Mouse (Mus musculus): ENCODE data around the gene Gga1.

Gene Gga1

DNA sequence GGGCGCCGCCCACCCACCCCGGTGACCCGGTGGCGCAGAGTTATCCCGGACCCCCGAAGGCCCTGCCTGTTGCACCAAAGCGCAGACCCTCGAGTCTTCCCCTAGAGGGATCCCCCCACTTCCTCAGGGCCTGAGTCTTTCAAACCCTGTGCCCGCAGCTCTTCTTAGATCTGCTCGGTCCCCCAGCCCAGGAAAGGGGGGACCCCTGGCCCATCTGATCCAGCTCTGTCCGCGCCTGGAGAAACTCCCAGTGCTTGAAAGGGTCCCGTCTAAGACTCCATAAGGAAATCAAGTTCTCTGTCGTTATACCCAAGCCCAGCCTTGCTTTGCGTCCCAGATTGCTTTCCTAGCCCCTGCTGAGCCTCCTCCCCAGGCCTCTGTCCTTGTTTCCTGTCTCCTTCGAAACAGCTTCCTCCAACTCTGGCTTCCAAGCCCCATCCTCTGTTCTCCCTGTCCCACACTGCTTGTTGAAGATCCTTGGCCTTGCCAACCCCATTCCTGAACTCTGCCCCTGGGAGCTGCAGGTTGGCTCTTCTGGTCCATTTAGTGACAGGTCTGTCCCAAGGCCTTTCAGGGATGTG is 910 bp downstream of the Gga1 start:
- DNase-seq = no peak

- DNase-seq = peak in 1 of 2 experiments; percentile 40
Observed at GRCm38 (mm10) chr15:78878792-78879516, 2.0 kb downstream of the Gga1 start.

- DNase-seq = no peak
Observed at GRCm38 (mm10) chr15:78880432-78880831, 3.4 kb downstream of the Gga1 start.

DNA sequence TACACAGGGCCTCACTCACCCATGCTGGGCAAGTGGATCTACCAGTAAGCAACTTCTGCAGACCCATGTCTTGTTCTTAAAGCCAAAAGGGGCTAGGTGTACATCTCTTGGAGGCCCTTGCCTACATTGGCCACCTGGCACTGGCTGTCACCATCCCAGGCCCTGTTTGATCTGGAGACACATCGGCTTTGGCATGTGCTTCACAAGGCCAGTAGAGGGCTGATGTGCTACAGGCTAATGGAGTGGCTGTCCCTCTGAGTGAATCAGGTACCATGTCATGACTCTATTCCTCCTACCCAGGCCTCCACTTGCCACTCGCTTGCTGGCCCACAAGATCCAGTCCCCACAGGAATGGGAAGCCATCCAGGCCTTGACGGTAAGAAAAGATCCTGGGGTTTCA is 4.8 kb downstream of the Gga1 start:
- DNase-seq = no peak

GRCm38 (mm10) chr15:78889401-78889853 is 12.4 kb downstream of the Gga1 start:
- DNase-seq = no peak

GRCm38 (mm10) chr15:78892440-78892839 is 15.4 kb downstream of the Gga1 start:
- DNase-seq = no peak

DNA sequence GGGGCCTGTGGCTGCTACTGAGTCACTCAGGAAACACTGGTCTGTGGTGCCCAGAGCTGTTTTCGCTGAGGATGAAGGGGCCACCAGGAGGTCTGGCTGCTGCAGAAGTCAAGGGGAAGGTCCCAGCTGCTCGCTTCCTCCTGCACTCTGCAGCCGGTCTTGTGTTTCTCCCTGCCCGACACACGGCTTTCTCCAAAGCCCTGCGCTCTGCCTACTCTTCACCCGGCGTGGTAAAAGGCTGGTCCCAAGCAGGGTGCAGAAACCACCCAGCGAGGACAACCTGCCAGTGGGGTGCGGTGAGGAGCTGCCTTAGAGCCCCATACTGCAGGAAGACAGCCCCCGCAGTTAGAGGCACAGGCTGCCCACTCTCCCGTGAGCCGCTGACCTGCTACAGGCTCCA is 17.7 kb downstream of the Gga1 start:
- DNase-seq = peak; percentile 42 to 61

DNA sequence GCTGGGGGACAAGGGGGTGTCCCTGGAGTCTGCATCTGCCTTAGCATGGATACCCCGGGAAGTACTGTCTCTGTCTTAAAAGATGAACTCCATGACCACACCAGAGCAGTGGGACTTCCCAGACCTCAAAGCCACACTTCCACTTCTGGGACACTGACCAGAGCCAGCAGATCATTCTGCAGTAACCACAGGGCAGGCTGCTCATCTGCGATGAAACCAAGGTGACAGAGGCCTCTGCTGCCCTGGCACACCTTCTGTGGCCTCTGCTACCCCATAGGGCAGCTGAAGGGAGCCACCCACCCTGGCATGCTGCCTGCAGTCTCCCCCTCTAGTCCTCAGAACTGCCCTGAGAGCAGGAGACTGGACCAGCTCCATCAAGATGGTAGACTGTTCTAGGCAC is 18.8 kb downstream of the Gga1 start:
- no peak for DNase-seq

DNA sequence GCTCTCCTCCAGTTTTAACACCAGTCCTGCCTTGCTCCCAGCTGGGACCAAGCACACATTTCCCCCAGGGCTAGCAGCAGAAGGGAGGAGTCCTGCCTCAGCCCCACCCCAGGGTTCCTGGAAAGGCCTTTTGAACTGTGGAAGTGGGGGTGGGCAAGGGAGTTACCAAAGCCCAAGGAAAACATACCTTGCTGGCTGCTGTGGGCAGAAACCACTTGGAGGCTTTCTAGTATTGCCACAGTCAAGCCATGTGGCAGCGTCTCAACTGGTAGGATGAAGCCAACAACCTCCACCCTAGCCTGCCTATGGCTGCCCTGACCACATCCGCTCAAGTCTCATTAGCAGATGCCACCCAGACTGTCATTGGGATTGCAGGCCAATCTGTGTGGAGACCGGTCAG is 19.2 kb downstream of the Gga1 start:
- DNase-seq = peak; percentile 41 to 60

DNA sequence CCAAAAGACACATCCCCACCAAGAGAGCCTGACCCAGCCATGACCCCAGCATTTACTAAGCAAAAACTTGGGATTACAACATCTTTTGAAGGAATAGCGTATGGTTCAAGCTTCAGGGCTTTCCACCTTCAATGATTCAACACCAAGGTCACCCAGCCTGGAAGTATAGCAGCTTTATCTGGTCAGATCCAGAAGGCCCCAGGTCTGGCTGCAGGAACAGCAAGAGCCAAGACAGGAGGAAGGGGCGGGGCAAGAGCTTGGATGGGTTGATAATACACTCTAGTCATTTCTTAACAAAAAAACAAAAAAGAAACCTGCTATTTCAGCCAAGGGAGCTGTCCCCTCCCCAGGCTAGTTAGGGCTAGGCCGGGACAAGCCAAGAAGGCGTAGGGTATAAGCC is 20.5 kb downstream of the Gga1 start:
- DNase-seq = no peak

DNA sequence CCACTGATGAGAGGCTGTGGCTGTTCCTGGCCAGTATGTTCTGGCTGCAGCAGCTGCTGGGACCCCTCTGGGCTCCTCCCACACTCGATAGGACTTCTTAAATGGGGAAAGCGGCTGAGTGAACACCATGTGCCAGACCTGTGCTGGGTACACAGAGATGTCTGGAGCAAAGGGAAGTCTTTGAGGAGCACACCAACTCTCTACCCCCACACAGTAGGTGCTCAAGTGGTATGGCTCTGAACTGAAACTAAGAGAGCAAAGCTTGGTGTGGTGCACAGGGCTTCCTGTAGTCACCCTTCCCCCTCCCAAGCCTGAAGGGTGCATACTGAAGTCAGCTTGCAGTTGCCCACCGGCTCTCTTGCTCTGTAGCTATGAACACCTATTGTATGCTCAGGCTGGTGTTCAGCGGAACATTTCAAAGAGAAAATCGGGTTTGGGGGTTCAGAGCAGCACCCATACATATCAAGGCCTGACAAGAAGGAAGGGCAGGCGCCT is 21.6 kb downstream of the Gga1 start:
- DNase-seq = peak; percentile 59 to 75

DNA sequence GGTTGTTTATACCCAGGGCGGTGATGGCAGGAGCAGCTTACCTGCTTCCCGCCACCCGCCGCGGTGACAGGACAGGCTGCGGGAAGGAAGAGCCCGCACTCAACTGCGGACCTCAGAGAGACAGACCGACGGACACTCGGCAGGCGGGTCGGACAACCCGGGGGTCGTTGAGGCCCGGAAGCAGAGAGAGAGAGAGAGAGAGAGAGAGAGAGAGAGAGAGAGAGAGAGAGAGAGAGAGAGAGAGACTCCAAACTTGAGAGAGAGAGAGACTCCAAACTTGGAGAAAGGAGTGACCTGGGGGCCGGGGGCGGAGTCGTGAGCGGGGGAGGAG is 22.4 kb downstream of the Gga1 start, which contains the start of gene Gm49510:
Gene Gm49510 (plus strand): TSS at position 259 of the 331 bp plus-strand sequence.
- no peak for DNase-seq

DNA sequence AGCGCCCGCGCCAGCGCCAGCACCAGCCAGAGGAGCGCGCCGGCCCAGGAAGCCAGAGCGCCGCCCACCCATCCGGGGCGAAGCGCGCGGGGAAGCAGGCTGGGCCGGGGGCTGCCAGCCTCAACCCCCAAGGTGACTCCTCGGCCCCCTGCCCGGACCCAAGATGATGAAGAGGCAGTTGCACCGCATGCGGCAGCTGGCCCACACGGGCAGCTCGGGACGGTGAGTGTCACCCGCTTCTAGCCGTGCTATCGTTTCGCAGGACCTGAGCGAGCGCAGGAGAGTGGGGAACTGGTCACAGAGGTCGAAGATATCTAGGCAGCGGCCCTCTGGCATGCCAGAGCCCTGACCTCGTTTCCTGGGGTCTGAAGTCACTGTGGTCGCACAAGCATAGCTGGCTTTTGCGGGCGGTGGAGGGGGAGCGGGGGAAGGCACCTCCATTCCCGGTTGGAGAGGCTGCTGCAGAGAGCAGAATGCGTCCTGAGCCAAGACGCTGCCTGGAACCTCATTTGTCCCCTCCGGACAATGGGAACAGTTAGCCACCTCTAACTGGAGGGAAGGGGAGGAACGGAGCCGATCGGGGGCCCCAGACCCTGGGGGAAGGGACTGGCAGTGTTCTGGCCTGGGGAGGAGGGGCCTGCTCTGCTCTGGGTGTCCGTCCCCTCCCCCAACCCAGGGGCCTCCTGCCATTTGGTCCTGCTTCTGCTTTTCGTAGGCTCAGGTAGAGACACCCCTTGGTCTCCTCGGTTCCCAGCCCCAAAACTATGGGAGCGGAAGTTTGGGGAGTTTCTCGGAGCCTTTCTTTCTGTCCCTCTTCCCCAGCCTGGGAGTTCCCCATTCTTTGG is 23.0 kb downstream of the Gga1 start, which contains the start of gene Sh3bp1:
Gene Sh3bp1 (plus strand): TSS at position 29 of the 845 bp plus-strand sequence.
- peak; percentile 82 to 86 for DNase-seq

DNA sequence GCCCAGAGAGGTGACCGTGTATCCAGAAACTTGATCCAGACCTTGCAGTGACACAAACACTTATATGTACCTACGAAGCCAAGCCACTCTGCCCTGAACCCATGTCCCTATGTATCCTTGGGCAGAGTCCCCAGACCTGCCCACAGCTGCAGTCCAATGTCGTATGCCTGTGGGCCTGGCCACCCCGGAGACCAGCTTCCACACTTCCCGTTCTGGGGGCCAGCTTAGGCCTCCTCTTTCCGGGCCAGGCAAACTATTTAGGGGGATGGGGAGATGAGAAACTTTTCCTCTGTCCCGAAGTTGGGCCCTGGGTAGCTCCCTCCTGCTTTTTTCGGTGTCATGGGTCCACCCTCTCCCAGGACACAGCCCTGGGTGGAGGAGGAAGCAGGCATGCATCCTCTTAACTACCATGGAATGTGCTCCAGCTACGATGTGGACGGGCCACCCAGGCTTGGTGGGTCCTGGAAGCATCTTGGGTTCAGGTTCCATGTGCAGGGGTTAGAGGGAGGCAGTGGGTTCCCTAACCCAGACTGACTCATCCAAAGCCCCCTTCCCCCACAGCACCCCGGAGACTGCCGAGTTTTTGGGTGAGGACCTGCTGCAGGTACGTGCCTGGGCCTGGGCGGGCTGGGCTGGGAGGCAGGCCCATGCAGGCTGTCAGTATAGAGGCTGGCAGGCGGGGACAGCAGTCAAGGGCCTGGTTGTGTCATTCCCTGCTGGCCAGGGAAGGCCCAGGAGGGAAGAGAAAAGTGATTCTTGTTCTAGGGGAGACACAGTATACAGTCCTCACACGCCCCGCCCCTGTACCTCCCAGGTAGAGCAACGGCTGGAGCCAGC is 23.8 kb downstream of the Gga1 start:
- DNase-seq = no peak

- no peak for DNase-seq
Observed at GRCm38 (mm10) chr15:78901422-78901789, 24.4 kb downstream of the Gga1 start.

GRCm38 (mm10) chr15:78903243-78903642 is 26.3 kb downstream of the Gga1 start:
- DNase-seq = peak; percentile 67 to 75

- no peak for DNase-seq
Observed at GRCm38 (mm10) chr15:78908399-78908798, 31.4 kb downstream of the Gga1 start.

- no peak for DNase-seq
Observed at GRCm38 (mm10) chr15:78908982-78909381, 32.0 kb downstream of the Gga1 start.

GRCm38 (mm10) chr15:78912040-78912439 is 35.0 kb downstream of the Gga1 start:
- peak in 1 of 2 experiments; percentile 43 for DNase-seq

DNA sequence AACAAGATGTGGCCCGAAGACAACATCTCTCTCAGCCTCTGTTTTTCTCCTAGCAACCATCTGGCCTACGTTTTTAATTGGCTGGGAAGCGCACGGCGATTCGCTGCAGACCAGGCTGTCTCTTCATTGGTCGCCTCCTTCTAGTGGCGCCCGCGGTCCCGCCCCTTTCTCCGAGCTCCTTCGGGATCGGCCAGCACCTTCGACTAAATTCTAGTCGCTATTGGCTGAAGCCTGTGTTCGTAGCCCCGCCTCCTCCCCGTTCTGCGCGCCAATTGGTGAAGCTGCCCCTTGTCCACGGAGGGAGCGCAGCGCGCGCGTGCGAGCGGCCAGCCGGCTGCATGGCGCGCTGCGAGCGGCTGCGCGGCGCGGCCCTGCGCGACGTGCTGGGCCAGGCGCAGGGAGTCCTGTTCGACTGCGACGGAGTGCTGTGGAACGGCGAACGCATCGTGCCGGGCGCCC is 36.7 kb downstream of the Gga1 start, which contains the start of gene Pdxp:
Gene Pdxp (plus strand): TSS at position 288 of the 459 bp plus-strand sequence.
- DNase-seq = peak; percentile 95 to 98

DNA sequence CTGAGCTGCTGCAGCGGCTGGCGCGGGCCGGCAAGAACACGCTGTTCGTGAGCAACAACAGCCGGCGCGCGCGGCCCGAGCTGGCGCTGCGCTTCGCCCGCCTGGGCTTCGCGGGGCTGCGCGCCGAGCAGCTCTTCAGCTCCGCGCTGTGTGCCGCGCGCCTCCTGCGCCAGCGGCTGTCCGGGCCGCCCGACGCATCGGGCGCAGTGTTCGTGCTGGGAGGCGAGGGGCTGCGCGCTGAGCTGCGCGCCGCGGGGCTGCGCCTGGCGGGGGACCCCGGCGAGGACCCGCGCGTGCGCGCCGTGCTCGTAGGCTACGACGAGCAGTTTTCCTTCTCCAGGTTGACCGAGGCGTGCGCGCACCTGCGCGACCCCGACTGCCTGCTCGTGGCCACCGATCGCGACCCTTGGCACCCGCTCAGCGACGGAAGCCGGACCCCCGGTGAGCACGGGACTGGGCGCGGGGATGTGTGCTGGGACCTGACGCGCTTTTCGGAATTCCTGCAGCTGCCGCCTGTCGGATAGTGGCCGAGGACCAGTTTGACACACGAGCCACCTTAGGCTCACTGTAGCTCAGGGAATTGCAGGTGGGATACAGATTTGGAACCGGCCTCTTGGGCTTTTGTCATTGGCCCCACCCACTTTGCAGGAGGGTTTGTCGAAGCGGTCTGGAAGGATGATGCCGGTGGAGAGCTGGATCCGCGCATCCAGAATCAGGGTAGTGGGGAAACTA is 37.3 kb downstream of the Gga1 start:
- peak; percentile 53 to 71 for DNase-seq

All from thymus, postnatal 36 days (tissue).